Mouse (Mus musculus) embryonic facial prominence, embryonic 15.5 days (tissue): ENCODE measurements at regions not wholly inside any gene's neighbourhood (a gene's known extent, or its start where the extent isn't known, plus 50 kb on each side); places are given as distances from the start of the nearest gene placed in this dataset.

Source experiments
- ATAC-seq: fragments of 200-750 bp; cut with Nextera tagmentation; 2 replicates; pipeline ENCODE4 v1.8.0; 2017; ENCODE audit warnings: low read depth, moderate TSS enrichment; ENCODE audit not compliant: insufficient number of reproducible peaks, low FRiP score, low TSS enrichment
- H3K27ac ChIP-seq: fragments of 300-500 bp; sonication (generic); replicated peaks from 2 replicates; pipeline ENCODE4 v1.5.1; 2015; ENCODE audit warnings: mild to moderate bottlenecking, inconsistent platforms
- H3K27me3 ChIP-seq: fragments of 300-500 bp; sonication (generic); 2 replicates; pipeline ENCODE4 v1.6.1; 2015; ENCODE audit warnings: inconsistent platforms
- H3K36me3 ChIP-seq: fragments of 300-500 bp; sonication (generic); 2 replicates; pipeline ENCODE4 v1.6.1; 2015; ENCODE audit warnings: mild to moderate bottlenecking, inconsistent platforms
- H3K4me1 ChIP-seq: fragments of 300-500 bp; sonication (generic); 2 replicates; pipeline ENCODE4 v1.6.1; 2015; ENCODE audit warnings: inconsistent platforms
- H3K4me2 ChIP-seq: fragments of 300-500 bp; sonication (generic); replicated peaks from 2 replicates; pipeline ENCODE4 v1.6.1; 2015; ENCODE audit warnings: mild to moderate bottlenecking, inconsistent platforms
- H3K4me3 ChIP-seq: fragments of 300-500 bp; sonication (generic); replicated peaks from 2 replicates; pipeline ENCODE4 v1.5.1; 2015; ENCODE audit warnings: mild to moderate bottlenecking, inconsistent platforms
- H3K9ac ChIP-seq: fragments of 300-500 bp; sonication (generic); 2 replicates; pipeline ENCODE4 v1.6.1; 2015; ENCODE audit warnings: inconsistent platforms
- H3K9me3 ChIP-seq: fragments of 300-500 bp; sonication (generic); replicated peaks from 2 replicates; pipeline ENCODE4 v1.6.1; 2016; ENCODE audit warnings: inconsistent platforms
- WGBS: fragments of 180-500 bp; shearing (Covaris S2); methylation state at CpG from one replicate; pipeline ENCODE4 v1.1.7; 2015; 5-methylcytosine and 5-hydroxymethylcytosine counted together

DNA sequence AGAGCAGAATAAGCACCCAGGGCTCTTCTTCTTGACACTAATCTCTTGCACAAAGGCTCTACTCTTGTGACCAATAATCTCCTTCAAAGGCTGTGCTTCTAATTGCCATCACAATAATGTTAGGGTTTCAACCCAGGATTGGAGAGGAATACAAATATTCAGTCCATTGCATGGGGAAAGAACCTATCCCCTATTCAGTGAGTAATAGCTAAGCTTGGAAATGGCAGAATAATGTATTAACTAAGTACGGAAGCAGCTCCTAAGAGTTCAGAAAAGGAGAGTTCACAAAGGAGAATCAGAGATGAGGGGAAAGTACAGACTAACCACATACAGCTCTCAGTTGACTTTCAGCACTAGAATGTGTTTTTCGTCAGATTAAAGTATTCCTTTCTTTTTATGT is 544.3 kb downstream of the Nfib start:
- no peaks in the 10 kb centered on the region for H3K27me3 ChIP-seq
- no peak overlapping the region for H3K9ac ChIP-seq
- H3K4me3 ChIP-seq, result no peak overlapping the region
- no peak overlapping the region for H3K4me2 ChIP-seq
- H3K4me1 ChIP-seq, result 0 out of 2 replicates have a peak, but pooled peaks cover 5% of the 10 kb centered on the region
- WGBS, result 89% methylated on average over 2 of the region's 2 CpGs
- H3K9me3 ChIP-seq, result no peaks in the 10 kb centered on the region
- no peak overlapping the region for H3K27ac ChIP-seq
- no peak for ATAC-seq
- no peaks in the 10 kb centered on the region for H3K36me3 ChIP-seq

DNA sequence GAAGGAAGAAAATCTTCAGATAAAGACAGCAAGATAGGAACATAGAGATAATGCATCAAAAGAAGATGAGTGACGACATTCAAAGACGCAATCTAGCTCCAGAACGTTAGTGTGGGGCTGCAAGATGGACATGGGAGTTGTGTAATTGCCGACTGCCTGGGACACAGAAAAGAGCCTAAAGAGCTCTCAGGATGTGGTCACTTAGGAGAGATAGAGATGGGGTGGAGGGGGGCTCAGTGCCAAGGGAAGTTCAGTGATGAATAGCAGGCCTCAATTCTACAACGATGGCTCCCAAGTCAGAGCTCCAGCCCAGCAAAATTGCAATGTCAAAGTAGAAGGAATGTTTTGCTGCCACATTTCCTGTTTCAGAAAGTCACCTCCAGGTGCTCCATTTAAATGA is 545.3 kb downstream of the Nfib start:
- H3K4me2 ChIP-seq, result no peak overlapping the region
- no peaks in the 10 kb centered on the region for H3K9me3 ChIP-seq
- H3K4me3 ChIP-seq, result no peak overlapping the region
- WGBS, result 67% methylated on average over 5 of the region's 5 CpGs
- no peaks in the 10 kb centered on the region for H3K27me3 ChIP-seq
- peaks cover 12% of the 10 kb centered on the region for H3K4me1 ChIP-seq
- H3K9ac ChIP-seq, result no peak overlapping the region
- no peak overlapping the region for H3K27ac ChIP-seq
- no peak for ATAC-seq
- H3K36me3 ChIP-seq, result no peaks in the 10 kb centered on the region

DNA sequence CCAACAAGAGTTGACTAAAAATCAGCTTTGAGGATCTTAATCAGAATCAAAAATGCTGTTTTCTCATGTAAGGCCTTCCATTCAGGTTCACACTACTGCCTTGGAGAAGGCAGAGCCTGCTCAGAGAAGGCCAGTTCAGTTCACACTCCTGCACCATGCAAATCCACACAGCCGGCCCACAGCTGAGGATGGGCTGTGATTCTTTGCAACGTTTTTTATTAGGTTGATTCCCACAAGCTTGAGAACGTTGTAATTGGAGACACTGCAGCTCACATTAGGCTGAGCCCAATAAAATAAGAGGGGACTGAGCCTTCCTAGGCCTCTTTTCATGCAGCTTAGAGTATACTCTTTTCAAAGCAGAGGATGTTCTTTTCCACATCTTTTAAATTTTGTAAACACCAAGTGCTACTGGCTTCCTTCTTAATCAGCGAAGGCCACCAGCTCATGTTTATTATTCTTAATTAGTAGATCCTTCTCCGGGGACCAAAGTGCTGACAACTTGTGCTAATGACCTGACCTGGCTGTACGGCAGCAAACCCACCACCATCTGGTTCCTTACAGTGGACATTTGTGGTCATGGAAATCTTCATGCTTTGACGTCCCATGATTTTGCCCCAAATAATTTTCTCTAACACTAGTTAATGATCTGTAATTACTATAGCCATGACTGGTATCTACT is 549.8 kb downstream of the Nfib start:
- no peak overlapping the region for H3K27ac ChIP-seq
- 31% methylated on average over 7 of the region's 7 CpGs for WGBS

DNA sequence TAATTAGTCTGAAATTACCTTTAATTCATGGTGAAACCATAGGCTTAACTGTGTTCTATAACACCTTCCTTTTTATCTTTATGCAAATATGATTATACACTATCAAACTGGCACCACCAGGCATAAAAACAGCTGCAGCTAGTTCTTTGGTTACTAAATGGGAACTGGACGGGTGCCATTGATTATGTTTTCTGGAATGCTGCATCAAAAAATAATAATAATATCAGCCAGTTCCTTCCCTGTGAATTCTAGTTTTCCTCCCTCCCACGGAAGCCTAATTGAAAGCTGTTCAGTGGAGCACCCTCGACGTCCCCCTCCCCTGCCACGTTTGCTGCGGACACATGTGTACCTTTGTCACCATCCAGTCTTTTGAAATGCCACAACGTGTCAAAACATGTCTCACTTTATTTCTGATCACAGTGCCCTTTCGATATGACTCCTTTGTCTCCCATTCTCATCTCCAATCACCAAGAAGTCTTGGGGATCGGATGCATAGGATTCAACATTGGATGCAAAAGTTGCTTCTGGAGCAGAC is 551.5 kb downstream of the Nfib start:
- no peak overlapping the region for H3K4me3 ChIP-seq
- no peaks in the 10 kb centered on the region for H3K36me3 ChIP-seq
- no peak overlapping the region for H3K27ac ChIP-seq
- H3K9me3 ChIP-seq, result no peaks in the 10 kb centered on the region
- no peak overlapping the region for H3K9ac ChIP-seq
- H3K4me1 ChIP-seq, result peaks cover 14% of the 10 kb centered on the region
- H3K4me2 ChIP-seq, result no peak overlapping the region
- no peak for ATAC-seq
- no peaks in the 10 kb centered on the region for H3K27me3 ChIP-seq
- 66% methylated on average over 9 of the region's 9 CpGs for WGBS

More for the DNA sequence above, 549.8 kb downstream of the Nfib start:
- Histone ChIP-seq H3K9ac (no peak overlapping the region), H3K4me2 (no peak overlapping the region), H3K4me1 (peaks cover 14% of the 10 kb centered on the region), H3K4me3 (no peak overlapping the region), H3K9me3 (no peaks in the 10 kb centered on the region), H3K36me3 (no peaks in the 10 kb centered on the region), H3K27me3 (no peaks in the 10 kb centered on the region)
- peak; percentile 39; the same call in 1 of the 2 replicates for ATAC-seq

- Histone ChIP-seq H3K27me3 (no peaks in the 10 kb centered on the region), H3K9ac (no peak overlapping the region), H3K9me3 (no peaks in the 10 kb centered on the region), H3K4me1 (peaks cover 14% of the 10 kb centered on the region), H3K4me3 (no peak overlapping the region), H3K36me3 (no peaks in the 10 kb centered on the region), H3K4me2 (no peak overlapping the region), H3K27ac (no peak overlapping the region)
- 45% methylated on average over 5 of the region's 5 CpGs for WGBS
- ATAC-seq, result no peak
These were observed 551.9 kb downstream of the Nfib start for GRCm38 (mm10) chr4:82153604-82154003.

- Histone ChIP-seq H3K27me3 (no peaks in the 10 kb centered on the region), H3K4me3 (no peak overlapping the region), H3K27ac (no peak overlapping the region), H3K4me2 (no peak overlapping the region), H3K4me1 (0 out of 2 replicates have a peak, but pooled peaks cover 8% of the 10 kb centered on the region), H3K36me3 (no peaks in the 10 kb centered on the region), H3K9ac (no peak overlapping the region), H3K9me3 (no peaks in the 10 kb centered on the region)
- no peak for ATAC-seq
- WGBS, result 78% methylated on average over 1 of the region's 1 CpGs
These were observed 555.6 kb downstream of the Nfib start for GRCm38 (mm10) chr4:82149957-82150356.

DNA sequence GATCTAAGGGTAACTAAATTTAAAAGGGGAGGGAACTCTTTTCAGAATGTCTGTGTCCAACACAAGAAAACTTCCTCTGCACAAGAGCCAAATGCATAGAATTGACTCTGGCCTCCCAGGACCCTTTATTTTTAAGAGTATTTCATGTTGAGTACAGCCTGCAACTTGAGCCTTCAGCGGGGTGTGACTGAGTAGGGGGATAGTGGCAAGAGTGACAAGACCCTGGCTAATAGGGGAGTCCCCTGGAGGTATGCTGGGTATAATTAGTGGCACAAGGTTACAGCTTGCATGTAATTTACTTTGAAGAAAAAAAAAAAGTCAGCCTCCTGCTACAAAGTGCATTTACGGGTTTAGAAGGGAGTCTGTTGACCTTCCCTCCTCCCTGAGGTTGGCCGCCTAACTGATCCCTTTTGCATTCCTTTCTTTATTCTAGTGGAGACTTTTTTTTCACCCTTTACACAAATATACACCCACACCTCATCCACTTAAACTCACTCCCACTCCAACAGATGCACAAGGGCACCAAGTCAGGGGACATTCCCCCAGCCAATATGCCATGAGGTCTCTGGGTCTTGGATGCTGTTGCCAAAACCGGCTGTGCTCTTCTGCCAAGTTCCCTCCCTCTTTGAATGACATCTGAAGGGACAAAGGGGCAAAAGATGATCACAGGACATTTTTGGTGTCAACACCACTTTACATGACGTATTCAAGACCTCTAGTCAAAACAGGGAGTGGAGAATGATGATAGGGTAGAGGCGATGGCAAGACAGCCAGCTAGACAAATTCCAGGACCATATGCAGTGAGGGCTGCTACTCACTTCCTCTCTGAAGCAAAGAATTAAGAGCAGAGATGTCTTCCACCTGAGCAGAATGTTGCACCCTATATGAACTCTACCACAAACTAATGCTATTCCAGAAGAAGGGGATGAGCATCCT is 557.2 kb downstream of the Nfib start:
- no peaks in the 10 kb centered on the region for H3K27me3 ChIP-seq
- H3K4me1 ChIP-seq, result 0 out of 2 replicates have a peak, but pooled peaks cover 5% of the 10 kb centered on the region
- 35% methylated on average over 6 of the region's 6 CpGs for WGBS
- ATAC-seq, result no peak
- no peak overlapping the region for H3K9ac ChIP-seq
- H3K27ac ChIP-seq, result no peak overlapping the region
- H3K4me2 ChIP-seq, result no peak overlapping the region
- no peak overlapping the region for H3K4me3 ChIP-seq
- no peaks in the 10 kb centered on the region for H3K9me3 ChIP-seq
- no peaks in the 10 kb centered on the region for H3K36me3 ChIP-seq

- H3K27ac ChIP-seq, result no peak overlapping the region
- H3K36me3 ChIP-seq, result no peaks in the 10 kb centered on the region
- H3K9me3 ChIP-seq, result no peaks in the 10 kb centered on the region
- no peak overlapping the region for H3K4me3 ChIP-seq
- H3K4me2 ChIP-seq, result no peak overlapping the region
- 64% methylated on average over 3 of the region's 3 CpGs for WGBS
- no peak overlapping the region for H3K9ac ChIP-seq
- no peak for ATAC-seq
- no peaks in the 10 kb centered on the region for H3K27me3 ChIP-seq
- no peaks in the 10 kb centered on the region for H3K4me1 ChIP-seq
These were observed 563.2 kb downstream of the Nfib start for GRCm38 (mm10) chr4:82142391-82142790.

DNA sequence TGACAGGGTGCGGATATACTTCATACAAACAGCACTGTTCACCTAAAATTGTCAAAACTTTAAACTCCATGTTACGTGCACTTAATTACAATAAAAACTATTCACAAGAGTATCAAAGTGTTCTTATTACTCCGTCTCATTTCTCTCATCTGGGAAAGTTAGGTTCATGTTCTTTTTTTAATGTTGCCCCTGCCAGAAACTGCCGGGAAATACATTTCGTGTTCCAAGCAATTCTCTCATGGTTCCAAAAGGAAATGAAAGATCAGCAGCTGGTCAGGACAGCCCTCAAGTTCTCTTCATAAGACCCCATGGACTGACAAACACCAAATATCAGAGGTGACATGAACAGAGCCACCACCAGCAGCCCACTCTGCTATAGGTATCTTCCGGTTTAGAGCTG is 565.7 kb downstream of the Nfib start:
- 84% methylated on average over 6 of the region's 6 CpGs for WGBS
- Histone ChIP-seq H3K9me3 (no peaks in the 10 kb centered on the region), H3K4me1 (no peaks in the 10 kb centered on the region), H3K4me3 (no peak overlapping the region), H3K9ac (no peak overlapping the region), H3K36me3 (no peaks in the 10 kb centered on the region), H3K27me3 (no peaks in the 10 kb centered on the region), H3K27ac (no peak overlapping the region), H3K4me2 (no peak overlapping the region)
- no peak for ATAC-seq

DNA sequence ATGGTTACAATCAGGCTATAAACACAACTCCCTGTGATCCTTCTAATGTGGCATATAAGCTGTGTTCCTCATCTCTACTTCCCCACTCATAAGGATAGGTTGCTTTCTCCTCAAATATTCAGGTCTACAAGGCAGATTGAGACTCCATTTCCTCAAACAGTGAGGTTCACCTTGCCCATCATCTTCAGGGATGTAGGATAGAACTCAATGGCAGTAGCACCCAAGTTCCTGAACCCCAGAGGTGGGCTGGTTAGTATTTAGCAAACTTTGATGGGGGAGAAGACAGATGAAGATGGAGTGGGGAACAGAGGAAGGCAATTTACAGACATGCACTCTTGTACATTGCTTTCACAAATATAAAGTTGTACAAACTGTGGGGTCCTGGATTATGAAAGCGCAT is 566.5 kb downstream of the Nfib start:
- Histone ChIP-seq H3K9me3 (no peaks in the 10 kb centered on the region), H3K4me3 (no peak overlapping the region), H3K4me2 (no peak overlapping the region), H3K9ac (no peak overlapping the region), H3K36me3 (no peaks in the 10 kb centered on the region), H3K4me1 (no peaks in the 10 kb centered on the region), H3K27me3 (no peaks in the 10 kb centered on the region), H3K27ac (no peak overlapping the region)
- WGBS, result 100% methylated on average over 1 of the region's 1 CpGs
- no peak for ATAC-seq

DNA sequence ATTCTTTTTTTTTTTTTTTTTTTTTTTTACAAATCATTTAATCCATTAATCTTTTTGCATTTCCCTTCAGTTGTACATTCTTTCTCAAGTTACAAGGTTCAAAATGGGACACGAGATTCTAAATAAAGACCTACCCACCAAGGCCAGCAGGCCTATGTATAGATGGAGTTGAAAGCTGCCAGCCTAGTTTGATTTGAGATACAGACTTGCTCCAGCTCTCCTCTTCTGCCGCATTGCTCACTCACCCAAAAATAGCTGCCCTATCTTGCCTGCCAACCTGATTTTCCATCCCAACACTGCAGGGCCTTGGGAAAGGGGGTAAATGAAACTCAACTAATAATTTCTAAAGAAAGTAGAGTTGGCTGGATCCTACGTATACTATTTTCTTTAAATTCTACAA is 572.7 kb downstream of the Nfib start:
- Histone ChIP-seq H3K27ac (no peak overlapping the region), H3K36me3 (no peaks in the 10 kb centered on the region), H3K4me1 (no peaks in the 10 kb centered on the region), H3K9me3 (no peaks in the 10 kb centered on the region), H3K9ac (no peak overlapping the region), H3K4me3 (no peak overlapping the region), H3K27me3 (no peaks in the 10 kb centered on the region), H3K4me2 (no peak overlapping the region)
- WGBS, result 65% methylated on average over 3 of the region's 3 CpGs
- ATAC-seq, result no peak
